Mouse (Mus musculus): ENCODE results near the gene Fbxl7.

Gene Fbxl7

GRCm38 (mm10) chr15:26501024-26501423 is 394.4 kb downstream of the Fbxl7 start:
- DNase-seq (ENCODE audit: low read depth, low spot score): no peak

Data from retina, postnatal 7 days (tissue).